Mouse (Mus musculus): Measurements from ENCODE around the gene Cryzl1. TPM values are rescaled to one million over a fixed set of nuclear protein-coding genes. Genes with fewer than 3 reads are reported as not detected.

Cryzl1 gene
- total and polyA plus RNA-seq, 2 experiments from 2014 or later, result 6.6 to 51.8 TPM

GRCm38 (mm10) chr16:91729821-91730441 lies 1.2 kb upstream of the Cryzl1 start:
- DNase-seq (ENCODE audit: low spot score) (peak; percentile 27), ATAC-seq (ENCODE audit: insufficient read depth, low read depth) (no peak)
- Histone ChIP-seq H3K9me3 (replicated peaks; ENCODE audit: control insufficient read depth, low read length) (no peaks in the 10 kb centered on the region), H3K36me3 (replicated peaks; ENCODE audit: control insufficient read depth, insufficient read depth, low read length) (no peaks in the 10 kb centered on the region; the same call in 1 of the 2 replicates), H3K4me3 (ENCODE audit: low read depth, low read length) (peak overlapping the region; percentile 86), H3K9ac (replicated peaks; ENCODE audit: low read depth, low read length) (peak overlapping the region; percentile 86), H3K4me1 (ENCODE audit: control insufficient read depth, insufficient read depth) (peaks cover 28% of the 10 kb centered on the region), H3K4me2 (ENCODE audit: low read depth, low read length) (peak overlapping the region; percentile 66), H3K27ac (ENCODE audit: low read depth) (peak overlapping the region; percentile 93), H3K27me3 (ENCODE audit: control insufficient read depth, insufficient read depth, low read length) (no peaks in the 10 kb centered on the region)
- under 1% methylated on average over 34 of the region's 44 CpGs for WGBS
- TF ChIP-seq CTCF (IDR thresholded peaks at IDR 0.05; ENCODE audit: low read depth) (no peak), EP300 (IDR thresholded peaks at IDR 0.05; ENCODE audit: low read depth) (no peak)

- Histone ChIP-seq H3K36me3 (replicated peaks; ENCODE audit: control insufficient read depth, insufficient read depth, low read length) (no peaks in the 10 kb centered on the region; the same call in 1 of the 2 replicates), H3K27ac (ENCODE audit: low read depth) (peak within 1 kb of the TSS; percentile 93), H3K4me1 (ENCODE audit: control insufficient read depth, insufficient read depth) (peaks cover 24% of the 10 kb centered on the region), H3K4me2 (ENCODE audit: low read depth, low read length) (peak within 1 kb of the TSS; percentile 66), H3K9me3 (replicated peaks; ENCODE audit: control insufficient read depth, low read length) (no peaks in the 10 kb centered on the region), H3K9ac (replicated peaks; ENCODE audit: low read depth, low read length) (peak within 1 kb of the TSS; percentile 86), H3K27me3 (ENCODE audit: control insufficient read depth, insufficient read depth, low read length) (no peaks in the 10 kb centered on the region), H3K4me3 (ENCODE audit: low read depth, low read length) (peak within 1 kb of the TSS; percentile 86)
- ATAC-seq (ENCODE audit: insufficient read depth, low read depth) (peak; percentile 91), DNase-seq (ENCODE audit: low spot score) (peak; percentile 99)
- peak; percentile 76; the same call in 1 of the 2 replicates for TF ChIP-seq EP300 (IDR thresholded peaks at IDR 0.05; ENCODE audit: low read depth)
- TF ChIP-seq CTCF (IDR thresholded peaks at IDR 0.05; ENCODE audit: low read depth), result no peak
- WGBS, result 0% methylated on average over 31 of the region's 33 CpGs
Observed at GRCm38 (mm10) chr16:91729066-91729482, 299 bp upstream of the Cryzl1 start, which contains the start of gene Itsn1. TSS of gene Itsn1 (plus strand) at chr16:91729281.

GRCm38 (mm10) chr16:91727433-91727832 lies 1.3 kb downstream of the Cryzl1 start:
- Histone ChIP-seq H3K4me3 (ENCODE audit: low read depth, low read length) (peak overlapping the region; percentile 86), H3K9ac (replicated peaks; ENCODE audit: low read depth, low read length) (no peak overlapping the region), H3K9me3 (replicated peaks; ENCODE audit: control insufficient read depth, low read length) (no peaks in the 10 kb centered on the region), H3K36me3 (replicated peaks; ENCODE audit: control insufficient read depth, insufficient read depth, low read length) (no peaks in the 10 kb centered on the region; the same call in 1 of the 2 replicates), H3K27ac (ENCODE audit: low read depth) (no peak overlapping the region), H3K4me2 (ENCODE audit: low read depth, low read length) (peak overlapping the region; percentile 66), H3K4me1 (ENCODE audit: control insufficient read depth, insufficient read depth) (peaks cover 24% of the 10 kb centered on the region), H3K27me3 (ENCODE audit: control insufficient read depth, insufficient read depth, low read length) (no peaks in the 10 kb centered on the region)
- ATAC-seq (ENCODE audit: insufficient read depth, low read depth) (no peak), DNase-seq (ENCODE audit: low spot score) (no peak)
- TF ChIP-seq EP300 (IDR thresholded peaks at IDR 0.05; ENCODE audit: low read depth) (no peak), CTCF (IDR thresholded peaks at IDR 0.05; ENCODE audit: low read depth) (no peak)
- WGBS, result 87% methylated on average over 15 of the region's 15 CpGs

GRCm38 (mm10) chr16:91724247-91724646 lies 4.5 kb downstream of the Cryzl1 start:
- H3K4me2 ChIP-seq (ENCODE audit: low read depth, low read length), result no peak overlapping the region
- H3K36me3 ChIP-seq (replicated peaks; ENCODE audit: control insufficient read depth, insufficient read depth, low read length), result no peaks in the 10 kb centered on the region; the same call in 1 of the 2 replicates
- WGBS, result 53% methylated on average over 3 of the region's 3 CpGs

GRCm38 (mm10) chr16:91717399-91717798 lies 11.4 kb downstream of the Cryzl1 start:
- Histone ChIP-seq H3K36me3 (replicated peaks; ENCODE audit: control insufficient read depth, insufficient read depth, low read length) (peaks cover 17% of the 10 kb centered on the region; the same call in 1 of the 2 replicates), H3K9ac (replicated peaks; ENCODE audit: low read depth, low read length) (no peak overlapping the region), H3K4me2 (ENCODE audit: low read depth, low read length) (no peak overlapping the region), H3K27ac (ENCODE audit: low read depth) (no peak overlapping the region), H3K27me3 (ENCODE audit: control insufficient read depth, insufficient read depth, low read length) (no peaks in the 10 kb centered on the region), H3K4me3 (ENCODE audit: low read depth, low read length) (no peak overlapping the region), H3K9me3 (replicated peaks; ENCODE audit: control insufficient read depth, low read length) (no peaks in the 10 kb centered on the region), H3K4me1 (ENCODE audit: control insufficient read depth, insufficient read depth) (no peaks in the 10 kb centered on the region)
- DNase-seq (ENCODE audit: low spot score), result no peak
- 74% methylated on average over 4 of the region's 4 CpGs for WGBS
- no peak for ATAC-seq (ENCODE audit: insufficient read depth, low read depth)
- TF ChIP-seq CTCF (IDR thresholded peaks at IDR 0.05; ENCODE audit: low read depth) (no peak), EP300 (IDR thresholded peaks at IDR 0.05; ENCODE audit: low read depth) (no peak)

More at GRCm38 (mm10) chr16:91724247-91724646, 4.5 kb downstream of the Cryzl1 start:
- TF ChIP-seq CTCF (IDR thresholded peaks at IDR 0.05; ENCODE audit: low read depth) (peak; percentile 64), EP300 (IDR thresholded peaks at IDR 0.05; ENCODE audit: low read depth) (no peak)
- no peak overlapping the region for H3K4me3 ChIP-seq (ENCODE audit: low read depth, low read length)
- DNase-seq (ENCODE audit: low spot score) (peak; percentile 20), ATAC-seq (ENCODE audit: insufficient read depth, low read depth) (no peak)
- no peak overlapping the region for H3K9ac ChIP-seq (replicated peaks; ENCODE audit: low read depth, low read length)
- no peaks in the 10 kb centered on the region for H3K9me3 ChIP-seq (replicated peaks; ENCODE audit: control insufficient read depth, low read length)
- H3K27me3 ChIP-seq (ENCODE audit: control insufficient read depth, insufficient read depth, low read length), result no peaks in the 10 kb centered on the region
- no peak overlapping the region for H3K27ac ChIP-seq (ENCODE audit: low read depth)
- peaks cover 11% of the 10 kb centered on the region for H3K4me1 ChIP-seq (ENCODE audit: control insufficient read depth, insufficient read depth)

Measured in heart, postnatal 0 days (tissue).